ENCODE assay signal across 32 mouse cellular contexts in the genomic region with DNA sequence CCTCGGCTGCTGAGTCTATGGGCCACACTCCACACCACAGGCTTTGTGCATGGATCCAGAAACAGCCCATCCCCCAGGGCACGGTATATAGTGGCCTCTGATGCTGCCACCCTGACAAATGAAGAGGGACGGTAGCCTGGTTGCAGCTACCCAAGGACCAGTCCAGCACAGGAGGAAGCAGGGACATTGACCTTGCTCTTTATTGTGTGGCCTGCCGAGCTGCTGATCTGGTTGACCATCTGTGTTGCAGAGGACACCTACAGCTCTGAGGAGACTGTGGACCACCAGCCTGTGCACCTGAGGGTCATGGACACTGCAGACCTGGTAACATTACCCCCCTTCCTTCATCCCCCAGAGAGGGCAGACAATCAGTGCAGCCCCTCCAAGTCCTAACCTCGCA. TPM values are rescaled to one million over a fixed set of nuclear protein-coding genes. Genes with fewer than 3 reads are reported as not detected.
"Had no signal": no experiment of that assay in that cellular context is flagged by ENCODE, and none has a peak within 500 bp of the region (broad histone marks: within the 10 kb centered on the region; RNA-seq: fewer than 3 reads in every experiment).

No protein-coding gene starts in this region.

- ATAC-seq: hindbrain, embryonic 16.5 days; inflammation-experienced regulatory T-cells, adult 6 months; intestine, embryonic 15.5 days; intestine, postnatal 0 days; liver, embryonic 12.5 days had no signal

- H3K36me3 ChIP-seq: heart, embryonic 10.5 days; hindbrain, embryonic 10.5 days; hindbrain, embryonic 12.5 days; intestine, embryonic 15.5 days; limb, embryonic 15.5 days; liver, embryonic 12.5 days had no signal

- H3K9me3 ChIP-seq: heart, embryonic 10.5 days; heart, embryonic 13.5 days; hindbrain, embryonic 10.5 days; hindbrain, embryonic 12.5 days; intestine, embryonic 15.5 days; limb, embryonic 13.5 days; limb, embryonic 15.5 days; liver, embryonic 12.5 days had no signal

- H3K9ac ChIP-seq: heart, embryonic 13.5 days; hindbrain, embryonic 12.5 days; hindbrain, embryonic 14.5 days; intestine, embryonic 15.5 days; limb, embryonic 13.5 days; limb, embryonic 15.5 days; liver, embryonic 12.5 days; liver, embryonic 14.5 days had no signal

- H3K4me1 ChIP-seq: hindbrain, embryonic 10.5 days; hindbrain, embryonic 12.5 days; intestine, embryonic 15.5 days; limb, embryonic 13.5 days; limb, embryonic 15.5 days; liver, embryonic 12.5 days had no signal

- H3K27me3 ChIP-seq: heart, embryonic 13.5 days; hindbrain, embryonic 12.5 days; limb, embryonic 13.5 days; limb, embryonic 15.5 days; liver, embryonic 12.5 days had no signal

- H3K4me2 ChIP-seq: heart, embryonic 13.5 days; hindbrain, embryonic 12.5 days; hindbrain, embryonic 14.5 days; intestine, embryonic 15.5 days; limb, embryonic 13.5 days; limb, embryonic 15.5 days; liver, embryonic 12.5 days had no signal

- DNase-seq: gastrocnemius, adult 2 months; gastrocnemius, postnatal 10 days; gastrocnemius, postnatal 25 days; heart, adult 2 months; heart, postnatal 10 days; heart, postnatal 4 days; kidney, postnatal 10 days; kidney, postnatal 4 days had no signal

- H3K4me3 ChIP-seq: gastrocnemius, adult 2 months; heart, adult 2 months; heart, embryonic 10.5 days; heart, embryonic 13.5 days; hindbrain, embryonic 10.5 days; hindbrain, embryonic 12.5 days; intestine, embryonic 15.5 days; layer of hippocampus, adult 2 months; left cerebral cortex, adult 2 months; limb, embryonic 13.5 days; limb, embryonic 15.5 days; liver, embryonic 12.5 days had no signal

- H3K27ac ChIP-seq: heart, adult 2 months; heart, embryonic 10.5 days; heart, embryonic 13.5 days; hindbrain, embryonic 10.5 days; hindbrain, embryonic 12.5 days; hindbrain, embryonic 14.5 days; intestine, embryonic 15.5 days; layer of hippocampus, adult 2 months; left cerebral cortex, adult 2 months; limb, embryonic 13.5 days; limb, embryonic 15.5 days; liver, embryonic 12.5 days; liver, embryonic 14.5 days had no signal

RNA-seq across cellular contexts. Expression of a gene that starts 9.0 kb away (rescaled TPM):
- total RNA-seq: granulocyte monocyte progenitor cell, adult 5-6 weeks had no signal

RNA-seq across cellular contexts. Expression of a gene that starts 15.4 kb away (rescaled TPM):
- total RNA-seq: gastrocnemius, adult 2 months; gastrocnemius, postnatal 10 days; gastrocnemius, postnatal 25 days; gastrocnemius, postnatal 4 days; granulocyte monocyte progenitor cell, adult 5-6 weeks; heart, adult 2 months; heart, postnatal 10 days; heart, postnatal 25 days; heart, postnatal 4 days; layer of hippocampus, adult 2 months; layer of hippocampus, postnatal 10 days; layer of hippocampus, postnatal 25 days; left cerebral cortex, adult 2 months; left cerebral cortex, postnatal 14 days; left cerebral cortex, postnatal 36 days had no signal
- polyA plus RNA-seq: frontal cortex, adult 2 months; heart, adult 2 months; heart, embryonic 10.5 days; heart, embryonic 13.5 days; hindbrain, embryonic 10.5 days; hindbrain, embryonic 12.5 days; hindbrain, embryonic 14.5 days; hindbrain, embryonic 16.5 days; inflammation-experienced regulatory T-cells, adult 6 months; limb, embryonic 11.5 days; limb, embryonic 13.5 days; limb, embryonic 15.5 days; liver, embryonic 12.5 days had no signal

RNA-seq across cellular contexts. Expression of a gene that starts 15.9 kb away (rescaled TPM):
- polyA plus RNA-seq: inflammation-experienced regulatory T-cells, adult 6 months had no signal

RNA-seq across cellular contexts. Expression of a gene that starts 46.5 kb away (rescaled TPM):
- total RNA-seq: granulocyte monocyte progenitor cell, adult 5-6 weeks had no signal
- polyA plus RNA-seq: heart, embryonic 13.5 days; liver, embryonic 12.5 days had no signal
